ENCODE assay signal across 18 mouse cellular contexts in the genomic region with DNA sequence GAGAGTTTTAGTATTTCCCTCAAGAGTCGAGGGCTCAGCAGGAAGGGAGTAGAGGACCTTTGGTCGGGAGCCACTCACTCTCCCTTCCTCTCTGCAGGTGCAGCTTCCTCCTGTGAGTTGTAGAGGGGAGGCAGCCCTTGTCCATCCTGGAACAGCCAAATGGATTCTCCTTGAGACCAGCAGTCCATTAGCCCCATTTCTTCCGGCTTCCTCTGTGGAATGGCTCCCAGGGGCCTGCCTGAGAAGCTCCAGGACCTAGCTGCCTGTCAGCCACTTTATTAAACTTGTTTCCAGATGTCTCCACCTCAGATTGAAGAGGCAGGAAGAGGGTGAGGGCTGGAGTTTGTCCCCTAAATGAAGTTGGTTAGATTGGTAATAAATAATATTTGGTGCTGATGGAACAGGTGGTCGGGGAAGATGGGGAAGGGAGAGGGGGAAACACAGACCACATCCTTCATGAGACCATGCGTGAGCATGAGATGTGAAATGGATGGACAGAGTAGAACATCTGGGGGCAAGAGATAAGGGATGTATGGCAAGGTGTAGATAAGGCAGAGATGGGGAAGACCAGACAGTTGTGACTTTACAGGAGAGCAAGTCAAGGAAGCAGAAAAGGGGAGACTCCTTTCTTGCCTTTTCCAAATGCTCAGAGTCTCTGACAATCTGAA. TPM values are rescaled to one million over a fixed set of nuclear protein-coding genes. Genes with fewer than 3 reads are reported as not detected.
DNase-seq lines count a peak whose midpoint lies in the region; ATAC-seq lines count a peak whose summit lies in the region.
"Had no signal": no experiment of that assay in that cellular context is flagged by ENCODE, and none has a peak within 500 bp of the region (broad histone marks: within the 10 kb centered on the region; RNA-seq: fewer than 3 reads in every experiment).

No protein-coding gene starts in this region.

- peak overlapping the region; percentile 52 for H3K4me2 ChIP-seq in liver, embryonic 13.5 days
- H3K4me2 ChIP-seq: embryonic facial prominence, embryonic 12.5 days; lung, embryonic 15.5 days had no signal

- WGBS in liver, embryonic 13.5 days (ENCODE audit: insufficient replicate concordance): 22% methylated on average over 5 of the region's 5 CpGs
- WGBS in forebrain, embryonic 10.5 days: 77% methylated on average over 5 of the region's 5 CpGs

- H3K4me3 ChIP-seq in liver, embryonic 13.5 days (replicated peaks): no peak overlapping the region
- no peak overlapping the region for H3K4me3 ChIP-seq in forebrain, embryonic 10.5 days
- H3K4me3 ChIP-seq: embryonic facial prominence, embryonic 12.5 days; lung, embryonic 15.5 days; megakaryocyte, embryonic 14.5 days had no signal

- H3K9ac ChIP-seq in liver, embryonic 13.5 days: peak overlapping the region; percentile 60
- H3K9ac ChIP-seq: embryonic facial prominence, embryonic 12.5 days; lung, embryonic 15.5 days had no signal

- H3K27ac ChIP-seq in liver, embryonic 13.5 days: peak overlapping the region; percentile 88
- H3K27ac ChIP-seq in forebrain, embryonic 10.5 days: no peak overlapping the region
- H3K27ac ChIP-seq: embryonic facial prominence, embryonic 12.5 days; kidney, postnatal 0 days; lung, embryonic 15.5 days had no signal

- H3K9me3 ChIP-seq in liver, embryonic 13.5 days (replicated peaks): no peaks in the 10 kb centered on the region
- H3K9me3 ChIP-seq in forebrain, embryonic 10.5 days: no peaks in the 10 kb centered on the region
- H3K9me3 ChIP-seq: embryonic facial prominence, embryonic 12.5 days; lung, embryonic 15.5 days had no signal

- DNase-seq in c-Kit-negative CD71-positive TER-119-positive erythroid progenitor cells, embryonic 14.5 days (ENCODE audit: low read depth, low spot score): peak; percentile 71
- peak; percentile 71 for DNase-seq in liver, embryonic 13.5 days
- no peak for DNase-seq in adipocyte (ENCODE audit: low spot score)
- DNase-seq in thymus, postnatal 0 days (ENCODE audit: low spot score): no peak
- DNase-seq in forebrain, embryonic 10.5 days (ENCODE audit: extremely low spot score, low spot score): no peak
- DNase-seq: cerebellum, postnatal 10 days; gastrocnemius, postnatal 10 days had no signal

- peaks cover 53% of the 10 kb centered on the region for H3K4me1 ChIP-seq in liver, embryonic 13.5 days (replicated peaks)
- H3K4me1 ChIP-seq in forebrain, embryonic 10.5 days: no peaks in the 10 kb centered on the region
- H3K4me1 ChIP-seq: embryonic facial prominence, embryonic 12.5 days; megakaryocyte, embryonic 14.5 days had no signal

- H3K27me3 ChIP-seq in liver, embryonic 13.5 days: no peaks in the 10 kb centered on the region
- H3K27me3 ChIP-seq in forebrain, embryonic 10.5 days (ENCODE audit: poor library complexity, severe bottlenecking): no peaks in the 10 kb centered on the region
- H3K27me3 ChIP-seq: embryonic facial prominence, embryonic 12.5 days; lung, embryonic 15.5 days; megakaryocyte, embryonic 14.5 days had no signal

- peak; percentile 65 for ATAC-seq in common myeloid progenitor, adult 5-6 weeks (replicated peaks; ENCODE audit: low read depth, poor library complexity, severe bottlenecking)
- ATAC-seq in hematopoietic stem cell, adult 5-6 weeks (replicated peaks in 1 of 2; ENCODE audit: insufficient read depth in 1 of 2, low FRiP score in 2 of 2, low TSS enrichment in 1 of 2, low read depth in 1 of 2, poor library complexity in 2 of 2, severe bottlenecking in 2 of 2): peak; percentile 29 to 46; a peak in 2 of 4 replicates
- peak; percentile 100 for ATAC-seq in liver, embryonic 13.5 days (ENCODE audit: low read depth)
- ATAC-seq: activated CD4-positive, CD25-positive, alpha-beta regulatory T cell, adult 4 months; forebrain, embryonic 14.5 days had no signal

- no peaks in the 10 kb centered on the region for H3K36me3 ChIP-seq in liver, embryonic 13.5 days
- H3K36me3 ChIP-seq in forebrain, embryonic 10.5 days (replicated peaks): no peaks in the 10 kb centered on the region
- H3K36me3 ChIP-seq: embryonic facial prominence, embryonic 12.5 days; lung, embryonic 15.5 days had no signal

RNA-seq across cellular contexts. Expression of a gene that starts 56.7 kb away (rescaled TPM):
- total RNA-seq in common myeloid progenitor, adult 5-6 weeks (2017): not detected in 2 replicates
- total RNA-seq in hematopoietic stem cell, adult 5-6 weeks (2017): not detected in 2 replicates
- polyA plus RNA-seq in liver, embryonic 13.5 days (2015; fragmentation: Nextera tagmentation; extraction: Ambion mirVana): not detected in 2 replicates
- polyA plus RNA-seq in thymus, postnatal 0 days (2015; fragmentation: Nextera tagmentation; extraction: Ambion mirVana): not detected in 2 replicates
- not detected in 2 replicates for polyA plus RNA-seq in forebrain, embryonic 10.5 days (2016; fragmentation: Nextera tagmentation; extraction: Ambion mirVana)
- total RNA-seq: gastrocnemius, postnatal 10 days; left cerebral cortex, postnatal 10 days; neutrophil, adult 5-6 weeks had no signal
- polyA plus RNA-seq: activated CD4-positive, CD25-positive, alpha-beta regulatory T cell, adult 4 months; embryonic facial prominence, embryonic 12.5 days; forebrain, embryonic 14.5 days; heart, postnatal 0 days; kidney, postnatal 0 days; lung, embryonic 15.5 days had no signal

Comparison
In these comparisons a context has a peak if more than half of its experiments do, and no peak if none do; other contexts are left out.
1. DNase-seq: peak in c-Kit-negative CD71-positive TER-119-positive erythroid progenitor cells, embryonic 14.5 days (single experiment) and liver, embryonic 13.5 days (single experiment); none in adipocyte (single experiment), thymus, postnatal 0 days (single experiment) and forebrain, embryonic 10.5 days (single experiment).
2. ATAC-seq: peak in every context shown above with its lines; median percentile 100 in liver, embryonic 13.5 days; 65 in common myeloid progenitor, adult 5-6 weeks; 38 in hematopoietic stem cell, adult 5-6 weeks.